Mouse (Mus musculus): ENCODE data around the gene Zfand2a. TPM values are rescaled to one million over a fixed set of nuclear protein-coding genes. Genes with fewer than 3 reads are reported as not detected.

The Zfand2a gene
- total and polyA plus RNA-seq, 3 experiments: 12.0 to 16.7 (median 14.0) TPM

DNA sequence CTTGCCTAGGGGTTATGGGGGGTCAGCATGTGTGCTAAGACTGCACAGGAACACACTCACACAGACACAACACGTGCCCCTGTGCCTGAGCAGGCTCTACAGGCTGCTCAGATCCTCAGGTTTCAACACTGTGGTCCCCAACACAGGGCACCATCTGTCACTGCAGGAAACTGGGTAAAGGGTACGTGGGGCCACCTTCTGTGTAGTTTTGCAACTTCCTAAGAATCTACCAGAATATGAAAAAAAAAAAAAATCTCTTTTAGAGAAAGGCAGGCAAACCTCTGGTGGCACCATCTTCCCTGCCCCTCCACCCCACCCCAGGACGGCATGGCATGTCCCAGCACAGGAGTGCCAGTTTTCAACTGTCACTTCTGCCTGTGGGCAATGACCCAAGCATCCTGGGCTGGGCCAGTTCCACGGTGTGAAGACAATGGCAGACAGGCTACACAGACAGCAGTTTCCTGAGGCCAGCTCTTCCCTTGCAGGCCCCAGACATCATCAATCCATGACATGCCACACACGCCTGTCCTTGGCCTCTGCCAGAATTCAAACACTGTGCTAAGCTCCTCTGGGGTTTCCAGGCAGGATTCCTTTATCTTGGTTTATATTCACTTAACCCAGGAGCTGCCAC is 35.1 kb downstream of the Zfand2a start:
- Histone ChIP-seq H3K27me3 (ENCODE audit: control insufficient read depth, insufficient read depth, low read length) (no peaks in the 10 kb centered on the region), H3K4me1 (ENCODE audit: control insufficient read depth, insufficient read depth, low read length) (no peaks in the 10 kb centered on the region), H3K9ac (ENCODE audit: low read depth, low read length) (no peak overlapping the region), H3K27ac (no peak overlapping the region), H3K4me3 (no peak overlapping the region), H3K36me3 (ENCODE audit: control insufficient read depth, insufficient read depth, low read length) (no peaks in the 10 kb centered on the region), H3K79me2 (replicated peaks; ENCODE audit: control insufficient read depth, insufficient read depth, low read length) (no peaks in the 10 kb centered on the region)
- intact Hi-C loops (cut with DNase I): no loop called here
- peak in 1 of 2 experiments; percentile 49 for DNase-seq
- TF ChIP-seq POLR2A (IDR thresholded peaks at IDR 0.05; ENCODE audit: insufficient read depth, low read depth, low read length) (no peak), CTCF (IDR thresholded peaks at IDR 0.05) (no peak), EP300 (IDR thresholded peaks at IDR 0.05; ENCODE audit: insufficient read depth, low read depth, low read length) (no peak)
- WGBS: 36% methylated on average over 5 of the region's 5 CpGs

DNA sequence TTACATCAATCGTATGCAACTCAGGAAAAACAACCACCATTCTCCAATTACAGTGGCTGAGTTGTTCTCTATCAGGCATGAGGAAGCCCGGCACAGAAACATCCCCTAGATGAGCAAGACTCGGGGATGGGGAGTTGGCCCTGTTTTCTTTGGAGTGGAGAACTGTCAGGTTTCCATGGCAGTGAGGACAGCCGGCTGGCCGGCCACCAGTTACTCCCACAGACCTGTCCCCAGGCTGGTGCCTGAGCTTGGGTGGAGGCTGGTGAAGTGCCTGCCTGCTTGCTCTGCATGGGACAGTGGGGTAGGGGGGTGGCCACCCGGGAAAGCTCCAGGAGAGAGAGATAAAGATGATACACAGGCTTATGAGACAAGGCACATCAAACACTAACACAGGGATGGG is 36.3 kb downstream of the Zfand2a start:
- intact Hi-C loops (cut with DNase I): no loop called here
- TF ChIP-seq CTCF (IDR thresholded peaks at IDR 0.05) (no peak), POLR2A (IDR thresholded peaks at IDR 0.05; ENCODE audit: insufficient read depth, low read depth, low read length) (no peak), EP300 (IDR thresholded peaks at IDR 0.05; ENCODE audit: insufficient read depth, low read depth, low read length) (no peak)
- WGBS: 57% methylated on average over 6 of the region's 6 CpGs

DNA sequence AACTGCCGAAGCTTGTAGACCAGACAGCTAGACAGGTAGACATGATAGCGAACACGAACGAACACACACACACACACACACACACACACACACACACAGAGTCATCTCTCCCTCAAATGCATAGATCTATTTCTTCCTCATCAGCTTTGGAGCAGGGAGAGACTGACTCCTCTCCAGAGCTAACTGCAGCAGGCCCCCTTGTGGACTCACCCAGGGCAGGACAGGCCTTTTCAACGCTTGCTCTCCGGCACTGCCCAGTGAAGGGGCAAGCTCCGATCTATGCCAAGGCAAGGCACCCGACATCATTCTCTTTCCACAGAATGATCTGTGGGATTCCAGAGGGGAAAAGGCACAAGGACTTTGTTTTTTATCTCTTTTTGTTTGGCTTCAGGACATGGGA is 39.1 kb downstream of the Zfand2a start:
- no peaks in the 10 kb centered on the region for H3K79me2 ChIP-seq (replicated peaks; ENCODE audit: control insufficient read depth, insufficient read depth, low read length)
- no peak for DNase-seq
- H3K9ac ChIP-seq (ENCODE audit: low read depth, low read length): no peak overlapping the region
- 0 out of 2 replicates have a peak, but pooled peaks cover 3% of the 10 kb centered on the region for H3K4me1 ChIP-seq (ENCODE audit: control insufficient read depth, insufficient read depth, low read length)
- no peak overlapping the region for H3K27ac ChIP-seq
- no peak for TF ChIP-seq EP300 (IDR thresholded peaks at IDR 0.05; ENCODE audit: insufficient read depth, low read depth, low read length)
- TF ChIP-seq POLR2A (IDR thresholded peaks at IDR 0.05; ENCODE audit: insufficient read depth, low read depth, low read length): no peak
- TF ChIP-seq CTCF (IDR thresholded peaks at IDR 0.05): peak; percentile 54
- intact Hi-C loops (cut with DNase I): no loop called here
- no peak overlapping the region for H3K4me3 ChIP-seq
- no peaks in the 10 kb centered on the region for H3K36me3 ChIP-seq (ENCODE audit: control insufficient read depth, insufficient read depth, low read length)
- WGBS: 77% methylated on average over 8 of the region's 8 CpGs
- no peaks in the 10 kb centered on the region for H3K27me3 ChIP-seq (ENCODE audit: control insufficient read depth, insufficient read depth, low read length)

More for the DNA sequence above, 36.3 kb downstream of the Zfand2a start:
- Histone ChIP-seq H3K27me3 (ENCODE audit: control insufficient read depth, insufficient read depth, low read length) (no peaks in the 10 kb centered on the region), H3K4me1 (ENCODE audit: control insufficient read depth, insufficient read depth, low read length) (no peaks in the 10 kb centered on the region), H3K36me3 (ENCODE audit: control insufficient read depth, insufficient read depth, low read length) (no peaks in the 10 kb centered on the region), H3K4me3 (no peak overlapping the region), H3K9ac (ENCODE audit: low read depth, low read length) (no peak overlapping the region), H3K79me2 (replicated peaks; ENCODE audit: control insufficient read depth, insufficient read depth, low read length) (no peaks in the 10 kb centered on the region), H3K27ac (no peak overlapping the region)
- no peak for DNase-seq

DNA sequence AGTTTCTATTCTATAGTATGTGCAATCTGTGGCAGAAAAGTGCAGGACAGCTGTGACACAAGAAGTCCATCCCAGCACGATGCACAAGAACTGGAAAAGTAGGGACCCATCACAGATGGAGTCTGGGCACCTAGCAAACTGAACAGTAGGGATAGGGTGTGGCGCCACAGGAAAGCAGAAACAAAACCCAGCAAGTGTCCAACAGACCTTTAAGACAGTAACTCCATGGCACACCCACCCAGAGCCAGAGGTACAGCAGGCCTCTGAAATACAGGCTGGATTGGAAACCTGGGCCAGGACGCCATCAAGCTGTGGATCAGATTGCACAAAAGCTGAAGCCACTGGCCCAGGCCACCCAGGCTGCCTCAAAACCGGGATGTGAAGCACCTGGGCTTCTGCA is 41.4 kb downstream of the Zfand2a start:
- intact Hi-C loops (cut with DNase I): no loop called here
- no peaks in the 10 kb centered on the region for H3K79me2 ChIP-seq (replicated peaks; ENCODE audit: control insufficient read depth, insufficient read depth, low read length)
- WGBS: 76% methylated on average over 4 of the region's 4 CpGs

DNA sequence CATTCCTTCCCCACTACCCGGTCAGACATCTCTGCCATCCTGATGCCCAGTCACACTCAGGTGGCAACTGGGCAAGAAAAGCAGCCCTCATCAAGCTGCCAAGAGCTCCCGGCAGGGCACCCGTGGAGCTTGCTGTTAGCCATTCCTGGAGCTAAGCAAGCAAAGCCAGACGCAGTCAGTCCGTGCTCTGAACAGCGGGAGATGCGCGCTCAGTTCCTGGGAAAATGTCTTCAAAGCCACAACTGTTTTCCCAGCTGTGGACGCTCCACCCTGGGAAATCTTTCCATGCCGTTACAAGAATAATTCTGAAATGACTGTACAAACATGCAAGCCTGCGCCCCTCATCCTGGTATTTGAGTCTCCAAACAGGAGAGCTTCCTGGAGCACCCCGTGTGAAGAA is 41.9 kb downstream of the Zfand2a start:
- H3K27me3 ChIP-seq (ENCODE audit: control insufficient read depth, insufficient read depth, low read length): no peaks in the 10 kb centered on the region
- no peaks in the 10 kb centered on the region for H3K36me3 ChIP-seq (ENCODE audit: control insufficient read depth, insufficient read depth, low read length)
- 43% methylated on average over 12 of the region's 12 CpGs for WGBS
- no peak overlapping the region for H3K9ac ChIP-seq (ENCODE audit: low read depth, low read length)
- no peak for TF ChIP-seq EP300 (IDR thresholded peaks at IDR 0.05; ENCODE audit: insufficient read depth, low read depth, low read length)
- no peak for TF ChIP-seq CTCF (IDR thresholded peaks at IDR 0.05)
- TF ChIP-seq POLR2A (IDR thresholded peaks at IDR 0.05; ENCODE audit: insufficient read depth, low read depth, low read length): no peak
- H3K4me3 ChIP-seq: no peak overlapping the region
- DNase-seq: no peak
- intact Hi-C loops (cut with DNase I): no loop called here
- H3K27ac ChIP-seq: no peak overlapping the region
- 0 out of 2 replicates have a peak, but pooled peaks cover 3% of the 10 kb centered on the region for H3K4me1 ChIP-seq (ENCODE audit: control insufficient read depth, insufficient read depth, low read length)
- H3K79me2 ChIP-seq (replicated peaks; ENCODE audit: control insufficient read depth, insufficient read depth, low read length): no peaks in the 10 kb centered on the region

More for the DNA sequence above, 41.4 kb downstream of the Zfand2a start:
- no peak overlapping the region for H3K9ac ChIP-seq (ENCODE audit: low read depth, low read length)
- no peak overlapping the region for H3K4me3 ChIP-seq
- TF ChIP-seq EP300 (IDR thresholded peaks at IDR 0.05; ENCODE audit: insufficient read depth, low read depth, low read length) (no peak), POLR2A (IDR thresholded peaks at IDR 0.05; ENCODE audit: insufficient read depth, low read depth, low read length) (no peak), CTCF (IDR thresholded peaks at IDR 0.05) (no peak)
- no peaks in the 10 kb centered on the region for H3K27me3 ChIP-seq (ENCODE audit: control insufficient read depth, insufficient read depth, low read length)
- H3K4me1 ChIP-seq (ENCODE audit: control insufficient read depth, insufficient read depth, low read length): 0 out of 2 replicates have a peak, but pooled peaks cover 3% of the 10 kb centered on the region
- H3K27ac ChIP-seq: no peak overlapping the region
- no peaks in the 10 kb centered on the region for H3K36me3 ChIP-seq (ENCODE audit: control insufficient read depth, insufficient read depth, low read length)
- no peak for DNase-seq

DNA sequence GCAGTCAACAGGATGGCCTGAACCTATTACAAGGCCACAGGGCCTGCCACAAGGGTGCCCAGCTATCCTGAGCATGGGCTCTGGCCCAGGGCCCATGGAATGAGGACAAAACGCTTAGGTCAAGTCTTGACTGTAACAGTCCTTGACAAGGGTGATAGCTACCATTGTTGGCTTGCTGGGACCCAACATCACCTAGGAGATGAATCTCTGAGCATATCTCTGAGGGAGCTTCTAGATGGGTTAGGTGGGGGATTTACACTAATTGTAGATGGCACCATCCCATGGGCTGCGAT is 42.7 kb downstream of the Zfand2a start:
- Histone ChIP-seq H3K79me2 (replicated peaks; ENCODE audit: control insufficient read depth, insufficient read depth, low read length) (no peaks in the 10 kb centered on the region), H3K36me3 (ENCODE audit: control insufficient read depth, insufficient read depth, low read length) (no peaks in the 10 kb centered on the region), H3K27me3 (ENCODE audit: control insufficient read depth, insufficient read depth, low read length) (no peaks in the 10 kb centered on the region), H3K4me1 (ENCODE audit: control insufficient read depth, insufficient read depth, low read length) (0 out of 2 replicates have a peak, but pooled peaks cover 3% of the 10 kb centered on the region), H3K27ac (no peak overlapping the region), H3K9ac (ENCODE audit: low read depth, low read length) (no peak overlapping the region), H3K4me3 (no peak overlapping the region)
- WGBS: 77% methylated on average over 2 of the region's 2 CpGs
- no peak for DNase-seq
- intact Hi-C loops (cut with DNase I): no loop called here
- no peak for TF ChIP-seq CTCF (IDR thresholded peaks at IDR 0.05)
- no peak for TF ChIP-seq EP300 (IDR thresholded peaks at IDR 0.05; ENCODE audit: insufficient read depth, low read depth, low read length)
- TF ChIP-seq POLR2A (IDR thresholded peaks at IDR 0.05; ENCODE audit: insufficient read depth, low read depth, low read length): no peak

Data from heart, adult 2 months (tissue).